Mouse (Mus musculus) brain, adult 2 months (tissue): Measurements from ENCODE around the gene Fcna.
A peak's percentile ranks its signal among the peaks of the same experiment; 100 is the strongest.

Experiments
- DNase-seq: peaks from one replicate; pipeline ENCODE4 v3.0.0; 2011; ENCODE audit warnings: low read depth, low spot score

The Fcna gene

DNA sequence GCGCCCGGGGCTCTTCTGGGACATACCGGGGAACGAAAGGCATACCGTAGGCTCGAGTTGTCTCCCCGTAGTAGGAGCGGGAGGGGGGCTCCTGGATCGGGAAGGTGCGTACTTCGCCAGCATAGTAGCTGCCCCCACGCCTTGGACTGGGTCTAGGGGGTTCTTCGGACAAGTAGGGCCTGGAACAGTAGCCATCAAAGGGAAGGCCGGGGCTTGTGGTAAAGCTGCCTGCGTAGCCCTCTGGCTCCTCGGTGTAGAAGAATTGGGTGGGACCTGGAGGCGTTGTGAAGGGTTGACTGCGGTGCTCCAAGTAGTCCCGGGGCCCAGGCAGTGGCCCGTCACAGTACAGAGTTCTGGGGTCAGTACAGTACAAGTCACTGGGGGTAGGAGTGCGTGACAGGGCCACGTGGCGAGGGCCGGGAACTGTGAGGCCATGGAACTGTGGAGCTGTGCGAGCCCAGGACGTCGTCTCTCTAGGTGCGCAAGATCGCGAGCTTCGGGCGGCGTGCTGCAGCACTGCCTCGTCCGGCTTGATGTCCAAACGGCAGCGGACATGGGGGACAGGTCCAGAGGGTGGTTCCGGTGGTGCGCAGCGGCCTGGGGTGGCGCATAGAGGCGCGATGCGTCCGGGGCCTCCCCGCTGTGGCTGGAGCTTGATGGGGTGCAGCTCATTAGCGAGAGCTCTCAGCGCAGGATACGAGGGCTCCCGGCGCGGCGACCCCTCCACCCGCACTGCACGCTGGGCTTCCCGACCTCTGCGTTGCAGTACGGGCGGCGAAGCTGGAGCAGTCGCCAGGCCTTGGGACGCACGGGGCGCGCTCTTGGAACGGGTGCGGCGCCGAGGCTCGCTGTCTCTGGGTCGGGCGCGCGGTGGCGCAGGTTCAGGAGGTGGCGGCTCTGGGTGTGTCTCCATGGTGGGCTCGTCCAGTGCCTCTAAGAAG lies 48.8 kb downstream of the Fcna start:
- DNase-seq, result no peak

DNA sequence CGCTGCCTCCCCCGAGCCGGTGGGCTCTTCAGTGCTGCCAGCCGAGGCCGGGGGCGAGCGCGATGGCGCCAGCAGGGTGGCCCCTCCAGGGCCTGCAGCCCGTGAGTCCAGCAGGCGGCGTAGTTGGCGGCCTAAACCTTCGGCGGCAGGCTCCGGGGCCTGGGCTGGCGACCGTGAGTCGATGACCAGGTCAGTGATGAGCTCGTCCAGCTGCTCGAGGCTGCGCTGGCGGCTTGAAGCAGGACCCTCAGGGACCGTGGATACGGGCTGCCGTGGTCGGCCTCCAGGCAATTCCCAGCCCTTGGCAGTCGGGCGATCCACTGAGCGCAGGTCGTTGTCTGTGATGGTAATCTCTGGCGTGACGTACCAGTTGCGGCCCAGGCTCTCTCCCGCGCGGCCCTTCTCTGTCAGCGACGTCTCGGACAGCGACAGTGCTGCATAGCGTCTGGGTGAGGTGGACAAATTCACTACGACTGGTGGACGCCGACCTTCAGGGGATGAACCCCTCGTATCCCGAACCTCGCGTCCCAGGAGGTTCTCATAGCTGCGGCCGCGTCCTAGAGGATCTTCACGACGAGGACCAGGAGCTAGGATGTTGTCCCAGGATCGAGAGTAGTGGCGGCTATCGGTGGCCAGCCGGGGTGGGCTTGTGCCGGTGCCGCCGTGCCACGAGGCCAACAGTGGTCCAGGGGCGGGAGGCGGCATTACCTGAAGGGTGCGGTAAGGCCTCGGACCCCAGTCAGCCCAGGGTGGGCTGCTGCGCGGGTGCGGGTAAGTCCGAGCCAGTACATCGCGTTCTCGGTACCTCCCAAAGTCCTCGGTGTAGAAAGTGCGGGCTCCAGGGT lies 49.7 kb downstream of the Fcna start:
- no peak for DNase-seq

DNA sequence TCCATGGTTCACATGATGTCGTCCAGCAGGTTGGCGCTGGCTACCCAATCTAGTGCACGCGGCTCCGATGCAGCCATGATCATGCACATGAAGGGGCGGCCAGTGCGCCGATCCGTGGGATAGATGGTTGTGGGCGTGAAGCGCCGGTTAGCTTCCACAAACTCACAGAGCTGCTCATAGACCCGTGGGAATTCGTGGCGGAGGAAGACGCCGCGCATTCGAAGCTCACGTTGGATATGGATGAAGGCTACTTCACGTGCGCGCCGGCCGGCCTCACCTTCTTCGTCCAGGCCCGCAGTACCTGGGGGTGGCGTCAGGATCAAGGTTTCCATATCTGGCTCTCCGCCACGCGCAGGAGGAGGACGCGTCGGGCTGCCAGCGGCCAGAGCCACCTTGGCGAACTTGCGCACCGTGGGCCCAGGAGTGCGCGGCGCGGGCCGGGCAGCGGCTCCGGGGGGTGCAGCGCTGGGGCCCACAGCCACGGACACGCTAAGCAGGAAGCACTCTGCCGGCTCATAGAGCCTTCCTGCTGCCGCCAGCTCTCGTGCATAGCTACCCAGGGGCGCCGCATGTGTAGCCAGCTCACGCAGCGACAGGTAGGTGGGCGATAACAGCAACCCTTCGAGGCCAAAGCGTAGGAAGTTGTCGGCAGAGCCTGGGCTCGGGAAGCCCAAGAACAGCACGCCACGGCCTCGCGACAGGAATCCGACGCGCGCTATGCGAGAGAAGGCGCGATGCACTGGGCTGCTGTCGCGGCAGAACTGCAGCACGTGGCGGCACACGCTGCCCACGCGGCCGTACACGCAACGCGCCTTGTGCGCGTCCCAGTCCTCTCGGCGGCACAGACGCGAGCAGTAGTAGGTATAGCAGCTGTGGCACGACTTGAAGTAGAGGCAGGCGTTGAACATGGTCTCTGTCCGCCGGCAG lies 50.6 kb downstream of the Fcna start:
- peak; percentile 66 for DNase-seq

DNA sequence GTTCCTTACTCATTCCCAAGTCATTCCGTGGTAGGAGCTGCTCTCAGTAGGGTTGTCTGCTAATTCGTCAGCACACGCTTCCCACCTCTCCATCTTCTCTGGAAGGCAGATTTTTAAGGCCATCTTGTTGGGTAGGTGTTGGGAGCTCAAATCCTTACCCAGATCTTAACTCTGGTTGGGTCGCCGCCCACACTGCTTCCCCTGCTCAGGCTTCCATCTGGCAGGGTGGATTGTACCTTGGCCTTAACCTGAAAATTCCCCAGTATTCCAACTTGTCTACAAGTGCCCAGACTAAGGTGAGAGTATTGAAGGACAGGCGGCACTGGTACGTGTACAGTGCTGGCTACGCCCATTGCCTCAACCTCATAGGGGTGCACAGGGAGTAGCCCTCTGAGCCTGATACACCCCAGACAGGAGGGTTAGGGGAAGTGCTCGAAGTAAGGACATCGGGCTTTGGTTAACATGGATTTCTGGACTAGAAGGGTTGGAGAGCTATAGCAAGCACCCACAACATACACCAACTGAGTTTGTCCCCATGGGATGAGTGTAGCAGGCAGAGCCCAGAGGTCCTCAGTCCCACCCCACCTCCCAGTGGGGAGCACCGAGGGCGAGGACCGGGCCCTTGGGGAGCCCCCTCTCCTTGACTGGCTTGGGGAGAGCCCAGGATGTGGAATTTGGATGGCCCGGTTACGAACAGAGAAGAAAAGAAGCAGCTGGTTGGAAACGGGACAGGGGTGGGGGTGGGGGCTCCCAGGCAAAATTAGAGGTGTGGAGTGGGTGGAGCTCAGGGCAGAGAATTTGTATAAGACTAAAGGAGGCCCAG lies 51.6 kb downstream of the Fcna start:
- DNase-seq, result peak; percentile 85

DNA sequence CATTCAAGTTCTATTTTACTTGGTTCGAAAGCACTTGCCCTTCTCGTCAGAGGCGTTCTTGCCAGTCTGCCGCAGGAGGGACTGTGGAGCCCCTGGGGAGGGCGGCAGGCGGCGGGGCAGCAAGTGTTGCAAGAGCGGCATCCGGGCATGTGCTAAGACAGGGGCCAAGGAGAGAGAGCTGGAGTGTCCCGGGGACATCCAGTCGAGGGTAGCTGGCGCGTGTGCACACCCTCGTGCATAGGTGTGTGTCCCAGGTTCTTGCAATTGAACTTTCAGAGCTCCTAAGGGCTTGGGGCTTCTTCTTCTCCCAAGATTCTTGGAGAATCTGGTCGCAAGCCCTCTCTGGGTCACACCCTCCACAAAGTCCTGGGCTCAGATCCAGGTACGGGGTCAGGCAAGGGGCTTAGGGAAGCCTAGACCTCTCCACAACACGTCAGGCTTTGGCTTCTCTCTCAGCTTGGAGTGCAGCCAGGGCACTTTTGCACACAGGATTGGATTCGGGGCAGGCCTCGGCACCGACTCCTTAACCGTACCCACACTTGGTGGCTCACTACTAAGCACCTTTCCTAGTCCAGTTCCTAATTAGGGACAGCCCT lies 52.3 kb downstream of the Fcna start:
- peak; percentile 31 for DNase-seq
